Mouse (Mus musculus) stomach, embryonic 14.5 days (tissue): Measurements from ENCODE around the gene Wdfy3. TPM values are rescaled to one million over a fixed set of nuclear protein-coding genes. Genes with fewer than 3 reads are reported as not detected.
A peak's percentile ranks its signal among the peaks of the same experiment; 100 is the strongest.
"Not testable (repeated sequence)": the region's sequence is repeated elsewhere in the genome, so short reads cannot be mapped to it uniquely, and the experiment has no call there.

Source experiments
- ATAC-seq: fragments of 200-750 bp; cut with Nextera tagmentation; 2 replicates; pipeline ENCODE4 v1.8.0; 2017; ENCODE audit warnings: low read depth, moderate TSS enrichment; ENCODE audit not compliant: insufficient number of reproducible peaks, insufficient read depth, low FRiP score
- H3K27ac ChIP-seq: fragments of 300-500 bp; sonication (generic); 2 replicates; pipeline ENCODE4 v1.5.1; 2014; ENCODE audit warnings: mild to moderate bottlenecking, low read length, moderate library complexity, mixed read lengths
- H3K27me3 ChIP-seq: fragments of 300-500 bp; sonication (generic); 2 replicates; pipeline ENCODE4 v1.6.1; 2014; ENCODE audit warnings: low read length, control low read depth, mixed read lengths; ENCODE audit not compliant: control insufficient read depth, insufficient read depth
- H3K36me3 ChIP-seq: fragments of 300-500 bp; sonication (generic); 2 replicates; pipeline ENCODE4 v1.6.1; 2014; ENCODE audit warnings: mild to moderate bottlenecking, control low read depth, low read length, moderate library complexity, mixed read lengths; ENCODE audit not compliant: control insufficient read depth, insufficient read depth
- H3K4me1 ChIP-seq: fragments of 300-500 bp; sonication (generic); 2 replicates; pipeline ENCODE4 v1.6.1; 2014; ENCODE audit warnings: low read length, control low read depth, mixed read lengths; ENCODE audit not compliant: control insufficient read depth, insufficient read depth
- H3K4me2 ChIP-seq: fragments of 300-500 bp; sonication (generic); replicated peaks from 2 replicates; pipeline ENCODE4 v1.6.1; 2014; ENCODE audit warnings: low read depth, low read length, control low read depth
- H3K4me3 ChIP-seq: fragments of 300-500 bp; sonication (generic); 2 replicates; pipeline ENCODE4 v1.5.1; 2014; ENCODE audit warnings: low read depth, low read length, control low read depth
- H3K9ac ChIP-seq: fragments of 300-500 bp; sonication (generic); replicated peaks from 2 replicates; pipeline ENCODE4 v1.6.1; 2014; ENCODE audit warnings: low read depth, mild to moderate bottlenecking, control low read depth, low read length, moderate library complexity, mixed read lengths
- H3K9me3 ChIP-seq: fragments of 300-500 bp; sonication (generic); 2 replicates; pipeline ENCODE4 v1.6.1; 2016; ENCODE audit warnings: low read depth, low read length, control low read depth; ENCODE audit not compliant: control insufficient read depth
- WGBS: fragments of 180-500 bp; shearing (Covaris S2); extraction: QIAGEN DNeasy Blood & Tissue Kit; methylation state at CpG from one replicate; pipeline ENCODE4 v1.1.7; 2014; 5-methylcytosine and 5-hydroxymethylcytosine counted together
- polyA plus RNA-seq: library from polyadenylated mRNA; unstranded; fragments of >200 nt; fragmentation: Nextera tagmentation; extraction: Ambion mirVana; gene quantifications from 2 replicates; pipeline ENCODE4 v1.2.1, GENCODE M21; 2014

Wdfy3 gene
- polyA plus RNA-seq, 1 experiment from 2014 or later: 23.5 TPM

DNA sequence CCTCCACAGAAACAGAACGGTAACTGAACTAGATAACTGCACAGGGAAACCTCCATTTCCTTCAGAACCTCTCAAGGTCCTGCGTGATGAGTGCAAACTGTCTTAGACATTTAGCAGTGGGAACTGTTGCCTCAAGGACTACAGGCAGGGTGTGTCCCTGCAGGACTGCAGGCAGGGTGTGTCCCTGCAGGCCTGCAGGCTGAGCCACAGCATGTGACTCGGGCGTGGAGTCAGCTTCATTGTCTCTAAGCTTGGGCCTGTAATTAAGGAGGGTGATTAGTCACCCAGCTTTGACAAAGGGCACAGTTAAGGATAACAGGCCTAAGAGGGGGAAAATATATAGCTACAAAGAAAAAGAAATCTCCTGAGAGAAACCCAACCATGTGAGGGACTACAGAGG is 222.0 kb downstream of the Wdfy3 start:
- ATAC-seq: peak; percentile 83
- H3K9ac ChIP-seq: no peak overlapping the region
- no peaks in the 10 kb centered on the region for H3K27me3 ChIP-seq
- H3K4me2 ChIP-seq: no peak overlapping the region
- peaks cover 87% of the 10 kb centered on the region for H3K36me3 ChIP-seq
- 58% methylated on average over 4 of the region's 4 CpGs for WGBS
- no peak overlapping the region for H3K27ac ChIP-seq
- no peaks in the 10 kb centered on the region for H3K9me3 ChIP-seq
- no peak overlapping the region for H3K4me3 ChIP-seq
- H3K4me1 ChIP-seq: no peaks in the 10 kb centered on the region

DNA sequence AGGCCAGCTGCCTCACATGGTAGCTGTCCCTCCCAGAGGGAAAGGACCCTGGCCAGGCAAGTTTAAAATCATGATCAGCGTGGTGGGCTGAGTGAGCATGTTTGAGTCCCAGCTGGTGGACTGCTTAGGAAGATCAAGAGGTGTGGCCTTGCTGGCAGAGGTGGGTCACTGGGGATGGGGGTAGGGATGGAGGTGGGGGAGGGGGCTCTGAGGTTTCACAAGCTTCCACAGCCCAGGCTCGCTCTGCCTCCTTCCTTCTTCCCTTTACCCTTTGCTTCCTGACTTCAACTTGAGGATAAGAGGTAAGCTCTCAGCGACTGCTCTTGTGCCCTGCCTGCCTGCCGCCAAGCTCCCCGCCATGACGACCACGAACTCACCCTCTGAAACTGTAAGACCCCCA is 222.4 kb downstream of the Wdfy3 start:
- H3K27ac ChIP-seq: no peak overlapping the region
- 74% methylated on average over 7 of the region's 7 CpGs for WGBS

DNA sequence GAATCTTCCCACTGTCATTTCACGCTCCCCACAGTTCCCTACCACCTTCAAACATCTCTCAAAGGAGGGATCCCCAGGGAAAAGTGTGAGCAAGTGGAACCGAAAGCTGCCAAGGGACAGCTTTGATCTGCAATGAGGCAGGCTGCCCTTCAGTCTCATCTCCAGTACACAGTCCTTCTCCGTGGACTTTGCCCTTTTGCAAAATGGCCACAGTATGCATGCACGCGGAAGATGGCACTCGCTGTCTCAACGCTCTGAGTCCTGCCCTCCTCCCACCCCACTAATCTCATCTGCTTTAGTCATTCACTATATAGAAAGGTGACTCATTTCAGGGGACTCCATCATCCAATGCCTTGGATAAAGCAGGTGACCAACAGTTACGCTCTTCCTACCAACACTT is 223.8 kb downstream of the Wdfy3 start:
- Histone ChIP-seq H3K36me3 (peaks cover 87% of the 10 kb centered on the region), H3K4me2 (no peak overlapping the region), H3K9ac (no peak overlapping the region), H3K4me3 (no peak overlapping the region), H3K27ac (no peak overlapping the region), H3K27me3 (no peaks in the 10 kb centered on the region), H3K4me1 (no peaks in the 10 kb centered on the region), H3K9me3 (no peaks in the 10 kb centered on the region)
- WGBS: 93% methylated on average over 8 of the region's 8 CpGs
- ATAC-seq: no peak

More for the DNA sequence above, 222.4 kb downstream of the Wdfy3 start:
- no peak; the same call in 1 of the 2 replicates for ATAC-seq
- no peaks in the 10 kb centered on the region for H3K4me1 ChIP-seq
- H3K27me3 ChIP-seq: no peaks in the 10 kb centered on the region
- H3K9me3 ChIP-seq: no peaks in the 10 kb centered on the region
- peaks cover 86% of the 10 kb centered on the region for H3K36me3 ChIP-seq
- H3K4me3 ChIP-seq: no peak overlapping the region
- H3K9ac ChIP-seq: no peak overlapping the region
- no peak overlapping the region for H3K4me2 ChIP-seq

DNA sequence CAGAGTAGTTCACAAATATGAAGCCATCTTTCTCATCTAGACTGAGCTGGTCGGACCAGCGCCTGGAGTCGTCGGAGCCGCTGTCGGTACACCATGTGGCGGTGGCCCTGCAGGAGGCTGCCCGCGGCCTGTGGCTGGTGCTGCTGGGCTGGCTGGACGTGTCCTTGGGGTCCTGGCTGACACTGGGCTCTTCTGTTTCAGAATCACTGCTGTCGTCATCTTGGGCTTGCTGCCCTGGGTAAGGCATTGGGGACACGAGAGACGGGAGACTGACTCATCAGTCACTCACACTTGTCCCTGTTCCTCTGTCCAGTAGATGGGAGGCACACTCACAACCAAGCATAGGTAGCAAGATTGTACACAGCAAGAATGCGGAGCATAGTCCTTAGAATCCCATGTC is 224.7 kb downstream of the Wdfy3 start:
- H3K27me3 ChIP-seq: no peaks in the 10 kb centered on the region
- peaks cover 84% of the 10 kb centered on the region for H3K36me3 ChIP-seq
- H3K9me3 ChIP-seq: no peaks in the 10 kb centered on the region
- H3K4me3 ChIP-seq: no peak overlapping the region
- H3K27ac ChIP-seq: no peak overlapping the region
- H3K4me1 ChIP-seq: no peaks in the 10 kb centered on the region
- no peak for ATAC-seq
- H3K4me2 ChIP-seq: no peak overlapping the region
- H3K9ac ChIP-seq: no peak overlapping the region
- WGBS: 88% methylated on average over 14 of the region's 14 CpGs

DNA sequence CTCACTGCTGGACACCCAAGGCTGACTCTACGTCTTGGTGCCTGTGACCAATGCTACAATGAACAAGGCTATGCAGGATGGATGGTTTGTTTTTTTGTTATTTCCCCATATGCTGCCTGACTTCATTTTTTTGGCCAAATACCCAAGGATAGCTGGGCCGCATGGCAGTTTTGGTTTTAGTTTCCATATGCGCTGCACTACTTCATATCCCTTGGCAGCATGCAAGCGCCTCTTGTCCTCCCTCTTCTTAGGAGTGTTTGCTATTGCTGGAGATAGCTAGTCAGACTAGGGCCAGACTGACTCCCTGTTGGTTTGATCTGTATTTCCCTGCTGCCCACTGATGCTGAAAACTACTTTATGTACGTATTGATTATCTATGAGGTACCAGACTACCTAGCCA is 229.2 kb downstream of the Wdfy3 start:
- Histone ChIP-seq H3K36me3 (peaks cover 59% of the 10 kb centered on the region), H3K4me2 (no peak overlapping the region), H3K9me3 (no peaks in the 10 kb centered on the region), H3K4me1 (no peaks in the 10 kb centered on the region), H3K27me3 (no peaks in the 10 kb centered on the region), H3K27ac (no peak overlapping the region), H3K4me3 (no peak overlapping the region), H3K9ac (no peak overlapping the region)
- WGBS: 97% methylated on average over 5 of the region's 5 CpGs
- ATAC-seq: no peak

DNA sequence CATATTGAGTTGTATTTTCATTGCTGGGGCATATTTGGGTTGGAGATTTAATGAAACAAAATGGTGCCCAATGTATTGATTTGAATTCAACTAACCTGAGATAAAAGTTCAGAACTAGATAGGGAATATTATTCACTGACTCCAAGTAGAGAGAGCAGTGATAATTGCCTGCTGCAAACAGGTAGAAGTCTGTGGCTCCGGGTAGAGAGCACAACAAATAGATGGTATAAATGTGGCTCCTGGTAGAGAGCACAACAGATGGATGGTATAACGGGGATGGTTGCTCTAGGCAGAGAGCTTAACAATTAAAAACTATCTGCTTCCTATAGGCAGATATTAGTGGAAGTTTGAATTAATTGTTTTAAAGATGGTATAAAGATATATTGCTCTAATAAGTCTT is 232.1 kb downstream of the Wdfy3 start:
- not testable (repeated sequence) for H3K9ac ChIP-seq, H3K27me3 ChIP-seq, ATAC-seq, H3K4me1 ChIP-seq, H3K4me2 ChIP-seq, H3K4me3 ChIP-seq, H3K9me3 ChIP-seq, H3K27ac ChIP-seq
- WGBS: 95% methylated on average over 2 of the region's 2 CpGs
- peaks cover 45% of the 10 kb centered on the region for H3K36me3 ChIP-seq

DNA sequence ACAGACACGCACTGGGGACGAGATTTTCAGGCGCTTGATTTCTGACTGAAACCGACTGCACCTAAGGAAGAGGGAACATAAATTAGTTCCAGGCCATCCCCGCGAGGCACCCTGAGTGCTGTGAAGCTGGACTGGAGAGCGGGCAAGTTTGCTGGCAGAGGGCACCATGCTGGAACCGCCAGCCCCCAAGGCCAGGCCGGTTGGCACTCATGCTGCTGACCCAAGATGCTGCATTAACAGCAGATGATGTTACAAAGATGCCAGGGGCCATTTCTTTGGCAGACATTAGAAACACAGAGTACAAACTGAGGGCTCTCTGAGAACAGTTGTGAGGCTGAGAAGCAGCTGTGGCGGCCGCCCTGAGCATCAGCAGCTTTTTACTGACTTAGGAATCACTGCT is 233.5 kb downstream of the Wdfy3 start:
- H3K9me3 ChIP-seq: no peaks in the 10 kb centered on the region
- H3K4me3 ChIP-seq: no peak overlapping the region
- 92% methylated on average over 11 of the region's 11 CpGs for WGBS
- H3K36me3 ChIP-seq: peaks cover 32% of the 10 kb centered on the region
- no peaks in the 10 kb centered on the region for H3K4me1 ChIP-seq
- ATAC-seq: no peak
- H3K27me3 ChIP-seq: no peaks in the 10 kb centered on the region
- no peak overlapping the region for H3K27ac ChIP-seq
- no peak overlapping the region for H3K4me2 ChIP-seq
- no peak overlapping the region for H3K9ac ChIP-seq

DNA sequence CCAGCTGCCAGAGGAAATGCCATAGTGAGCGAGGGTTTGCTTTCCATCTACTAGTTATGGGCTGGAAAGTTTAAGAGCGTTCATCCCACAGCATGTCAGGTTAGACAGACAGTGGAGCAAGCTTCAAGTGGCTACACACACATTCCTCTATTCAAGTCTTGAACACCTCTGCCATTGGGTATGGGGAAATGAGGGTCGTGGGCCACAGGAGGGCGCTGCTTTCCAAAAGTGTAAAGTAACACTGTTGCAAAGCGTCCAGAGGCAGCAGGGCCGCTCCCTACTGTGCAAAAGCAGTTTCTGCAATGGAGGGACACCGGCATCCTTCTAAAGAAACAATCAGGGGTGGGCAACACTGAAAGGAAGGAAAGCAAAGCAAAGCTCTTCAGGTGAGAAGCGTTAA is 235.8 kb downstream of the Wdfy3 start:
- WGBS: 73% methylated on average over 8 of the region's 8 CpGs
- no peak for ATAC-seq
- H3K36me3 ChIP-seq: peaks cover 24% of the 10 kb centered on the region

DNA sequence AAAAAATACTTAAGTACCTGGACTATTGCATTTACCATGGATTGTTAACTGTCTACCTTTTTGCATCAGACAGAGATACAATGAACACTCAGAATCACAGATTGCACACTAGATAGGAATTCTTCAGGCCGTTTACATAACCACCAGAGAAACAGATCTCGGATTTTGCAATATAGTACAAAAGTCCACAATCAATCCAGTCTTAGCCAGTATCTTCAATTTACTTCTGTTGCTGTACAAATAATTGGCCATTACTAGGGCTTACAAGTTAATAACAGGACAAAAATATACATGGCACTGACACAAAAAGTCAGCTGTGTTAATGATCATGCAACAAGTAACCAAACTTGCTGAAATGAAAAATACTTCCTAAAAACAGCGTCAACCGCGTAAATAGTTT is 236.7 kb downstream of the Wdfy3 start:
- no peak overlapping the region for H3K9ac ChIP-seq
- no peak overlapping the region for H3K4me3 ChIP-seq
- H3K36me3 ChIP-seq: peaks cover 24% of the 10 kb centered on the region
- H3K4me1 ChIP-seq: no peaks in the 10 kb centered on the region
- H3K4me2 ChIP-seq: no peak overlapping the region
- H3K27me3 ChIP-seq: no peaks in the 10 kb centered on the region
- ATAC-seq: no peak
- H3K9me3 ChIP-seq: no peaks in the 10 kb centered on the region
- 92% methylated on average over 5 of the region's 5 CpGs for WGBS
- H3K27ac ChIP-seq: no peak overlapping the region

More for the DNA sequence above, 235.8 kb downstream of the Wdfy3 start:
- no peak overlapping the region for H3K27ac ChIP-seq
- no peaks in the 10 kb centered on the region for H3K4me1 ChIP-seq
- H3K9ac ChIP-seq: no peak overlapping the region
- no peak overlapping the region for H3K4me2 ChIP-seq
- H3K4me3 ChIP-seq: no peak overlapping the region
- H3K27me3 ChIP-seq: no peaks in the 10 kb centered on the region
- no peaks in the 10 kb centered on the region for H3K9me3 ChIP-seq
